Mouse (Mus musculus) embryonic facial prominence, embryonic 11.5 days (tissue): ENCODE data around the gene Stxbp5. TPM values are rescaled to one million over a fixed set of nuclear protein-coding genes. Genes with fewer than 3 reads are reported as not detected.

Source experiments
- ATAC-seq: fragments of 200-750 bp; cut with Nextera tagmentation; replicated peaks from 2 replicates; pipeline ENCODE4 v1.8.0; 2017; ENCODE audit warnings: low read depth; ENCODE audit not compliant: insufficient number of reproducible peaks, low FRiP score, low TSS enrichment
- DNase-seq: peaks from one replicate; pipeline ENCODE4 v3.0.0-alpha.2; 2015; ENCODE audit warnings: low spot score
- H3K27ac ChIP-seq: fragments of 300-500 bp; sonication (generic); replicated peaks from 2 replicates; pipeline ENCODE4 v1.5.1; 2014; ENCODE audit warnings: mild to moderate bottlenecking, low read depth, low read length, control low read depth
- H3K27me3 ChIP-seq: fragments of 300-500 bp; sonication (generic); 2 replicates; pipeline ENCODE4 v1.6.1; 2014; ENCODE audit warnings: mild to moderate bottlenecking, low read length, moderate library complexity, mixed read lengths; ENCODE audit not compliant: control insufficient read depth, insufficient read depth
- H3K36me3 ChIP-seq: fragments of 300-500 bp; sonication (generic); replicated peaks from 2 replicates; pipeline ENCODE4 v1.6.1; 2014; ENCODE audit warnings: low read depth, mild to moderate bottlenecking, low read length, moderate library complexity, mixed read lengths; ENCODE audit not compliant: control insufficient read depth, insufficient read depth
- H3K4me1 ChIP-seq: fragments of 300-500 bp; sonication (generic); 2 replicates; pipeline ENCODE4 v1.6.1; 2014; ENCODE audit warnings: low read length, mixed read lengths; ENCODE audit not compliant: control insufficient read depth, insufficient read depth
- H3K4me2 ChIP-seq: fragments of 300-500 bp; sonication (generic); 2 replicates; pipeline ENCODE4 v1.6.1; 2014; ENCODE audit warnings: low read depth, mild to moderate bottlenecking, control low read depth, low read length, moderate library complexity
- H3K4me3 ChIP-seq: fragments of 300-500 bp; sonication (generic); 2 replicates; pipeline ENCODE4 v1.5.1; 2014; ENCODE audit warnings: low read depth, low read length, control low read depth
- H3K9ac ChIP-seq: fragments of 300-500 bp; sonication (generic); replicated peaks from 2 replicates; pipeline ENCODE4 v1.6.1; 2014; ENCODE audit warnings: mild to moderate bottlenecking, control low read depth, low read length
- H3K9me3 ChIP-seq: fragments of 300-500 bp; sonication (generic); replicated peaks from 2 replicates; pipeline ENCODE4 v1.6.1; 2016; ENCODE audit warnings: mild to moderate bottlenecking, low read length, inconsistent platforms, mixed read lengths; ENCODE audit not compliant: control insufficient read depth
- WGBS: fragments of 180-500 bp; shearing (Covaris S2); extraction: QIAGEN DNeasy Blood & Tissue Kit; methylation state at CpG from one replicate; pipeline ENCODE4 v1.1.7; 2014; 5-methylcytosine and 5-hydroxymethylcytosine counted together
- polyA plus RNA-seq: library from polyadenylated mRNA; unstranded; fragments of >200 nt; fragmentation: Nextera tagmentation; extraction: Ambion mirVana; gene quantifications from 2 replicates; pipeline ENCODE4 v1.2.1, GENCODE M21; 2014

The Stxbp5 gene
- polyA plus RNA-seq, 1 experiment from 2014 or later, result 4.1 TPM

DNA sequence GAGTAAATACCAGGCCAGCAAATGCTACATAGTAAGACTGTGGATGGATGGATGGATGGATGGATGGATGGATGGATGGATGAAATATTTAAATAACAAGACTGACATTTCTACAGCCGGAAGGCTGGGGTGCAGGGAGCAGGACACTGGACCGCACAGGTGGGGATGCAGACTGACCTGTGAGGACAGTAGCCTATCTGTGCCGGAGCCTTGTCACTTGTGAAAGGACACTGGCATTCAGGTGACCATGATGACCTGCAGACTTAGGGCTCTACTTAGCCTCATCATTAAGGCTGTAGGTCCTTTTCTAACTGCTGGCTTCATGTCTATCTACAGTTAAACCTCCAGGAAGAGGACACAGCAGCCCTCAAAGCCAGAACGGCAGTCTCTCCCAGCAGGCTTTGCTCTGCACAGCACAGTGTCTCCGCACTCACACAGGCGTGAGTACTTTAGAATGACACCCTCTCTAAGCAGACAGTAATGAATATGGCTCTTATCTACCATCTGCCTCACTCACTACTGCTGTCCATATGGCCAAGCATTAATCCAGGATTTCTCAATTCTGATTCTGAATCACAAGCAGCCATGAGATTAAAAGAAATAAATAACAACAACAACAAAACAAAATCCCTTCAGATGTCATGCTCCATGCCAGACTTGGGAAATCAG is 21.9 kb downstream of the Stxbp5 start:
- no peak for DNase-seq
- Histone ChIP-seq H3K4me3 (no peak overlapping the region), H3K4me1 (no peaks in the 10 kb centered on the region), H3K36me3 (no peaks in the 10 kb centered on the region), H3K27me3 (no peaks in the 10 kb centered on the region), H3K9ac (no peak overlapping the region), H3K4me2 (no peak overlapping the region), H3K9me3 (no peaks in the 10 kb centered on the region), H3K27ac (no peak overlapping the region)
- 90% methylated on average over 6 of the region's 6 CpGs for WGBS
- ATAC-seq, result no peak

DNA sequence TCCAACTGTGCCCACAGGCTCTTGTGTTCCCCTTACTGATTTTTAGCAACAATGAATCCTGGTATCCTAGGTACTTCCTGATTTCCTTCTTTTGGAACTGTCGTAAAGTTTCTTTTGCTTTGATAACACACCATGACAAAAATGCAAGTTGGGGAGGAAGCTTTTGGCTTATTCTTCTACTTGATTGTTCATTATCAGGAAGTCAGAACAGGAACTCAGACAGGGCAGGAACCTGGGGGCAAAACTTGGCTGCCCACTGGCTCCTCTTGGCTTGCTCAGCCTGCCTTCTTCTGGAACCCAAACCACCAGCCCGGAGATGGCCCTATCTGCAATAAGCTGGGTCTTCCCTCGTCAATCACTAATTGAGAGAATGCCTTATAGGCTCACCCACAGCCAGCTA is 25.0 kb downstream of the Stxbp5 start:
- Histone ChIP-seq H3K4me3 (no peak overlapping the region), H3K27me3 (no peaks in the 10 kb centered on the region), H3K4me1 (no peaks in the 10 kb centered on the region), H3K4me2 (no peak overlapping the region), H3K9me3 (no peaks in the 10 kb centered on the region), H3K9ac (no peak overlapping the region), H3K36me3 (no peaks in the 10 kb centered on the region), H3K27ac (no peak overlapping the region)
- 82% methylated on average over 3 of the region's 3 CpGs for WGBS
- no peak for DNase-seq
- no peak for ATAC-seq

GRCm38 (mm10) chr10:9872143-9872542 is 28.7 kb downstream of the Stxbp5 start:
- Histone ChIP-seq H3K4me2 (no peak overlapping the region), H3K9me3 (no peaks in the 10 kb centered on the region), H3K27ac (no peak overlapping the region), H3K4me3 (no peak overlapping the region), H3K4me1 (no peaks in the 10 kb centered on the region), H3K36me3 (no peaks in the 10 kb centered on the region), H3K27me3 (no peaks in the 10 kb centered on the region), H3K9ac (no peak overlapping the region)
- DNase-seq, result no peak
- WGBS, result 73% methylated on average over 2 of the region's 2 CpGs
- ATAC-seq, result no peak

DNA sequence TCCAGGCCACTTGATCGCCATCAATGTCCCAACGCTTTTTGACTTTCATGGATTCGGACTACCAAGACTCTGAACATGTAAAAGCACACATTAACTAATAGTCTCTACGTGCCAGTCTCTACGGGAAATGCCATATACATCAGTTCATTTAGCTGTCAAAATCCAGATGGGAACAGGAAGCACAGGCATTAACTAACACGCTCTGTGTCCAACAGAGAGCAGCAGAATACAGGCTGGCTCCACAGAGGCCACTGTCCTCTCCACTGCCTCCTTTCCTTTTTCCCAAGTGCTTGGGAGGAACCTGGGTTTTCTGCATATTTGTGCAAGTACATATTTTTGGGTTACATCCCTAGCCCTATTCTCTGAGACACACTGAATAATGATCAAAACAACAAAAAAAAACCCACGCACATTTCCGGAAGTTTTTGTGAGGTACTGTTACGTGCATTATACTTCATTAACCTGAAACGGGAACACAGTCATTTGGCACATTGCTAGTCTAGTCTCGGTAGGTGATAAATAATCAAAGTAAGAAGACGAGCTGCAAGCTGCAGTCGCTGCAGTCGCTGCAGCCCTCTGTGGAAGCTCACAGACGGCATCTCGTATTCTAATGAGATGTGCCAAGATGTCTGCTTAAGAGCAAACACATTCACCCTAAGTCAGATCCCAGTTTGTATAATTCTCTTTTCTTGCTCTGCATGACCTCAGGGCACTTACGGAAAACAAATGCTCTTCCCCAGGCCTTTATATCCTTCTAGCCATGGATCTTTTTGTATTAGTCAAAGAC is 33.9 kb downstream of the Stxbp5 start:
- Histone ChIP-seq H3K4me1 (no peaks in the 10 kb centered on the region), H3K27me3 (no peaks in the 10 kb centered on the region), H3K4me3 (no peak overlapping the region), H3K4me2 (no peak overlapping the region), H3K27ac (no peak overlapping the region), H3K9me3 (no peaks in the 10 kb centered on the region), H3K36me3 (no peaks in the 10 kb centered on the region), H3K9ac (no peak overlapping the region)
- ATAC-seq (no peak), DNase-seq (no peak)
- WGBS, result 82% methylated on average over 17 of the region's 17 CpGs

- no peak overlapping the region for H3K4me2 ChIP-seq
- H3K36me3 ChIP-seq, result no peaks in the 10 kb centered on the region; the same call in 1 of the 2 replicates
- no peak overlapping the region for H3K27ac ChIP-seq
- no peak overlapping the region for H3K9ac ChIP-seq
- no peaks in the 10 kb centered on the region for H3K9me3 ChIP-seq
- 80% methylated on average over 4 of the region's 4 CpGs for WGBS
- no peaks in the 10 kb centered on the region for H3K4me1 ChIP-seq
- no peak for DNase-seq
- H3K4me3 ChIP-seq, result no peak overlapping the region
- no peak for ATAC-seq
- no peaks in the 10 kb centered on the region for H3K27me3 ChIP-seq
These were observed 40.9 kb downstream of the Stxbp5 start for GRCm38 (mm10) chr10:9860022-9860421.

- H3K27me3 ChIP-seq, result no peaks in the 10 kb centered on the region
- 90% methylated on average over 3 of the region's 3 CpGs for WGBS
- no peak overlapping the region for H3K27ac ChIP-seq
- no peak overlapping the region for H3K4me2 ChIP-seq
- DNase-seq (no peak), ATAC-seq (no peak)
- no peaks in the 10 kb centered on the region for H3K9me3 ChIP-seq
- H3K4me1 ChIP-seq, result no peaks in the 10 kb centered on the region
- no peak overlapping the region for H3K9ac ChIP-seq
- H3K4me3 ChIP-seq, result no peak overlapping the region
- no peaks in the 10 kb centered on the region; the same call in 1 of the 2 replicates for H3K36me3 ChIP-seq
These were observed 41.4 kb downstream of the Stxbp5 start for GRCm38 (mm10) chr10:9859476-9859875.

GRCm38 (mm10) chr10:9857850-9858249 is 43.0 kb downstream of the Stxbp5 start:
- Histone ChIP-seq H3K36me3 (no peaks in the 10 kb centered on the region; the same call in 1 of the 2 replicates), H3K27me3 (no peaks in the 10 kb centered on the region), H3K4me2 (no peak overlapping the region), H3K9me3 (no peaks in the 10 kb centered on the region), H3K4me3 (no peak overlapping the region), H3K9ac (no peak overlapping the region), H3K27ac (no peak overlapping the region), H3K4me1 (no peaks in the 10 kb centered on the region)
- ATAC-seq (no peak), DNase-seq (no peak)
- WGBS, result 77% methylated on average over 2 of the region's 2 CpGs

DNA sequence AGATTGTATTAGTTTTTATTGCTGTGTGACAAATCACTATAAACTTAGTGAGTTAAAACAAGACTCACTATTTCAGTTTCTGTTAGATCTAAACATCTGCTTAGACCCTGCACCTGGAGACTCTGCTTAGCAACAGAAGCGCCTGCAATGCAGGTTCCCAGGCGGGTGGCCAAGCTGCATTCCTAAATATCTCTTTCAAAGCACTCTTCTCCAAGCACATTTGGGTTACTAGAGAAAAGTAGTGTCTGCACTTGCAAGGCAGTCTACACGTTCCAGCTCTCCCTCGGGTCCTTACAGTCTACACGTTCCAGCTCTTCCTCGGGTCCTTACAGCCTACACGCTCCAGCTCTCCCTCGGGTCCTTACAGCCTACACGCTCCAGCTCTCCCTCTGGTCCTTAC is 44.1 kb downstream of the Stxbp5 start:
- Histone ChIP-seq H3K4me2 (no peak overlapping the region), H3K27me3 (no peaks in the 10 kb centered on the region), H3K4me3 (no peak overlapping the region), H3K27ac (no peak overlapping the region), H3K9me3 (no peaks in the 10 kb centered on the region), H3K36me3 (no peaks in the 10 kb centered on the region; the same call in 1 of the 2 replicates), H3K4me1 (no peaks in the 10 kb centered on the region), H3K9ac (no peak overlapping the region)
- ATAC-seq, result no peak
- 87% methylated on average over 9 of the region's 9 CpGs for WGBS
- no peak for DNase-seq
